Mouse (Mus musculus) kidney, postnatal 10 days (tissue): ENCODE results near the gene Il1rn.

Experiments used
- DNase-seq: peaks from one replicate; pipeline ENCODE4 v3.0.0; 2021; ENCODE audit warnings: mixed read lengths

Il1rn gene

DNA sequence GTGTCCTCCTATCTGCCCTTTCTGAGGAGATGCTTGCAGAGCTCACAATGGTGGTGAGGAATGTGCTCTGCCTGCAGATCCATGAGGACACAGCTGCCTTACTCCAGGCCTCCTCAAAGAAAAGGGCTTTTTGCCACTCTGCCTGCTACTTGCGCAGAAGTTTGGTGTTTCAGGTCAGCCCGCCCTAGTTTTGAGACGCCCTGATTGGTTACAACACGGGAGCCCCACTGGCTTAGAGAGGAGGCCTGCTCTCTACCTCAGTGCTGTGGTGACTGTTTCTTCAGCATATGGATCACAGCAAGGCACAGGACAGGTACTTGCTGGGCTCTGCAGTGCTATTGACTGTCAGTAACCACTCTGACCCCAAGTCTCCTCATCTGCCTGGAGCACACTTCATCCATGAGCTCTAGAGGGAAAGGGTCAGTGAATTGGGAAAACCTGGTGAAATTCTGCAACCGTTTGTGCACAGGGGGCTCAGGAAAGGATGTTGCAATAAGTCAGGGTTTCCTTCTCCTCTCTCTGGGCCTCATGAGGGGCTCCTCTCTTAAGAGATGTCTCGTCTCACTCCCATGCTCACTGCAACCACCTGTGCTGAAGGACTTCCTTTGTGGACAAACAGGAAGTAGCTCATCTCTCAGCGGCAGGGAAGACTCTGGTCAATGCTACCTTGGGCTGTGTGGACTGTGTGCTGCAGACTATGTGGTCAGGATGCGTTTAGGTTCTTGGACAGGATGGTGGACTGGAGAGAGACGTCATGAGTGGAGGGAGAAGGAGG, 46.0 kb downstream of the Il1rn start:
- DNase-seq, result no peak

DNA sequence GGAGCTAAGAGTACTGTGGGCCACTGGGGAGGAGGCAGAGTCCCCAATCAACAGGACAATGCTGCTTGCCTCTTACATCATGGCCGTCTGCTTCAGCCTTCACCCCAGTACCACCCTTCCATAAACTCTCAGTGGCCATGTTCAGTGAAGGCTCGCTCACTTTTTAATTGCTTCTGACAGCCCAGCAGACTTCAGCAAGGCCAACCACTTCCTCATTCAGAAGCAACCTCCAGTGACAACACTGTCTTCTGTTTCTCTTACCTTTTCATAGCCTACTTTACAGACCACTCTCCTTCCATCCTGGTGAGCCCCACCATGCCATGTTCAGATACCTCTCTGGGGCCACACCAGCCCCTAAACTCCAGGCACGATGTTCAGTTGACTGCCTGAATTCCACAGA, 47.0 kb downstream of the Il1rn start:
- DNase-seq, result no peak

- DNase-seq, result no peak
These were observed 47.7 kb downstream of the Il1rn start for GRCm38 (mm10) chr2:24384393-24384792.

- DNase-seq, result no peak
These were observed 48.7 kb downstream of the Il1rn start for GRCm38 (mm10) chr2:24385111-24385961.

GRCm38 (mm10) chr2:24386158-24386963, 49.7 kb downstream of the Il1rn start:
- no peak for DNase-seq

DNA sequence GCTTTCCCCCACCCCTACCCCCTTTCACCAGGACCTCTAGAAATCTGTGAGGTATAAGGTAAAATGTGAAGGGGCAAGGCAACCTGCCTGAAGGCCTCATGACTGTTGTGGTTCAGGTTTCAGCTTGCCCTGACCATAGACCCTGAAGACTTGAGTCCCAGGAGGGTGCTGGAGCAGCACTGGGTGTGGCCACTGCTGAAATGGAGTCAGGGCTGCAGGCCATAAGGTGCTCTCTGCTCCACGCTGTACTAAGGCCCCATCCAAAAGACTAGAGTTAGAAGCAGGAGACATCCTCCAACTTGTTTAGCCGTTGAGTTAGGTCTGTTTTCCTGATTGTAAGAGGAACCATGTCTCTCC, 50.3 kb downstream of the Il1rn start:
- DNase-seq, result no peak

DNA sequence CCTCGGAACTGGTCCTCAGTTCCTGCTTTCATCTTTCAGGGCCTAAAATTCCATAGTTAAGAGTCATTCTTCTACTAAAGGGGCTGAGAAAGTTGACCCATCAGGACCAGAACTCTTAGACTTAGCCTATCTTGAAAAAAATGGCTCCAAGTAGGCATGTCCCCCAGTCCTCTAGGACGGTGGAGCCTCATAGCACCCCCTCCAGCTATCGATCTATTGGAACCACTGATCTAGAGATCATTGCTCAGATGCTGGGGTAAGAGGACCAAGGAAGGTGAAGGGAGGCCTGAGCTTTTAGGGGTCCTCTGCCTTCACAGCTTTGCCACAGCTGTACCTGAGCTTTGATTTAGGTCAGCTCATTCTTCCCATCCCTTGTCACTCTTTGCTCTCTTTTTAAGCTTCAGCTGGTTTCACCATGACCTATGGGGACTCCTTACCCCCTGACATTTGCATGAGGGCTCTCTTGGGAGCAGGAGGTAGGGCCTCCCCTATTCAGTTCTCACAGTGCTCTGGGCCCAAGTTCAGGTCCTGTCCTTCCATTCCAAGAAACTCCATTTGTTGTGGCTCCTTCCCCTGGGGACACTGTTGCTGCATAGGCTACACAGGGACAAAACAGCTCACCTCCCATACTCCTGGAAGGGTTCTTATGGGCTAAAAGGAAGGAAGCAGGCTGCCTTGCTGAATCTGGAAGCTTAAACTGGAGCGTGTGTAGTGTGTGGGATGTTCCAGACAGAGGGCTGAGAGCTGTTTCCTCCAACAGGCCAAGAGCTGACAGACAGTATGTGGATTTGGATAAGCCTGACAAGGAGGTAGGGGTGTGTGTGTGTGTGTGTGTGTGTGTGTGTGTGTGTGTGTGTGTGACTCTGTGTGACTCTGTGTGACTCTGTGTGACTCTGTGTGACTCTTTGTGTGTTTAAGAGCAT, 51.0 kb downstream of the Il1rn start:
- DNase-seq, result no peak

GRCm38 (mm10) chr2:24393251-24393650, 56.6 kb downstream of the Il1rn start:
- no peak for DNase-seq

DNA sequence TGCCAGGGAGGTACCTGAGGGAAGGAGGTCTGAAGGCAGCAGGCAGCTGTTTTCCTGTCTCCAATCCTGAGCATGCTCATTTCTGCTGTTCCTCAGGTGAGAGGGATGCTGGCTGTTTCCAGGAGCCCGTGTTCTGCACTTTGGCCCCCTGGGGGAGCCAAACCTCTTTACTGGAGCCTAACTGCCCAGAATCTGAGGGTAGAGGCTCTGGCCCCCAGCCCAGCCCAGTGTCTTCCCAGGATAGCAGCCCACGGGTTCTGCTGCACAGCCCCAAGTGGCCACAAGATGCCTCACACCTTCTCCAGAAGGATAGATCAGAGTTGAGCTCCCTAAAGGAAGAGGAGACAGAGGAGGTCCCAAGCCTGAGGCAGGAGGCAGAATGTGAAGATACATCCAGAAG, 60.5 kb downstream of the Il1rn start:
- DNase-seq, result no peak

- no peak for DNase-seq
These were observed 64.1 kb downstream of the Il1rn start for GRCm38 (mm10) chr2:24400711-24401110.
